Mouse (Mus musculus): ENCODE data around the gene Prame. TPM values are rescaled to one million over a fixed set of nuclear protein-coding genes. Genes with fewer than 3 reads are reported as not detected.

Gene Prame
- polyA plus RNA-seq (2017; shearing (Covaris generic)) = not detected

DNA sequence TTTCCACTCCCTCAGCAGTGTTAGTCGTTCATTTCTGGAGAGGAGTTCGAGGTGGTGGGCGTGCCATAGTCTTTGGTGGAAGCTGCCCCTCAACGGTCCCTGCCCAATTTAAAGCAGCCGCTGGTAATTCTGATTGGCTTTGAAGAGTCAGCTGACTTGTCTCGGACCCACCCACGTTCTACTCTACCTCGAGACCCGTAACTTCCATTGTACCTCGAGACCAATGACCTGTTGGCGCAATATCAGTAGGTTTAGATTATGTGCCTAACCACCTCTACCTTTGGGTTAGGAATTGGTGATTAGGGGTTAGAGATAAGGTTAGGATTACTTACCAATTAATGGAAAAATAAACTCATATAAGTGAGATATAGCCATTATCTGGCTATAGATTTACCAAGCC is at the start of gene Prame:
TSS of gene Prame (minus strand) at position 101 of the 400 bp plus-strand sequence.

DNA sequence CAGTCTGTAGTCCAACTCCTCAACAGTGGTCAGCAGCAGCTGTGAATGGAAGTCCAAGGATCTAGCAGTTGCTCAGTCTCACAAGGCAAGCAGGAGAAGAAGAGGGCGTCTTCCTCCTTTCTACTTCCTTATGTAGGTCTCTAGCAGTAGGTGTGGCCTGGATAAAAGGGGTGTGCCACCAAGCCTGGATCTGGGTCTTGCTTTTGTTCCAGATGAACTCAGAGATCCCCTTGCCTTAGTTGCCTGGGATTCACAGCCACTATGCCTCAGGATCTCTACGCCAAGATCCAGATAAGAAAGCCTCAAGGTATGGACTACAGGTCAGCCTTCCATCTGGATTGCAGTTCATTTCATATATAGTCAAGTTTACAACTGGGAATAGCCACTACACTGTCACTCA is 28.8 kb downstream of the Prame start, which contains the start of gene Nxf7:
TSS of gene Nxf7 (minus strand) at position 101 of the 400 bp plus-strand sequence.

Other genes with a start within 250 kb of the Prame start
- under 1 TPM in 1 of 2 experiments, not detected in 1; 0.08 TPM for gene Gm7903, start 193.9 kb downstream of the Prame start, polyA plus RNA-seq (2017; shearing (Covaris generic))
- under 1 TPM in 1 of 2 experiments, not detected in 1; 0.13 TPM for gene AV320801, start 133.1 kb downstream of the Prame start, polyA plus RNA-seq (2017; shearing (Covaris generic))
- gene Nxf7, start 28.9 kb downstream of the Prame start, polyA plus RNA-seq (2017; shearing (Covaris generic)) = not detected
- not detected for gene Tcp11x2, start 66.1 kb upstream of the Prame start, polyA plus RNA-seq (2017; shearing (Covaris generic))
- not detected for gene Tmsb15a, start 97.6 kb upstream of the Prame start, polyA plus RNA-seq (2017; shearing (Covaris generic))
- gene Armcx5, start 115.0 kb upstream of the Prame start, polyA plus RNA-seq (2017; shearing (Covaris generic)) = 10 to 100 TPM; 12.7 to 13.9 TPM
- gene Gprasp1, start 115.0 kb upstream of the Prame start, polyA plus RNA-seq (2017; shearing (Covaris generic)) = 10 to 100 TPM; 38.6 to 43.3 TPM
- gene Bhlhb9, start 169.9 kb upstream of the Prame start, polyA plus RNA-seq (2017; shearing (Covaris generic)) = 10 to 100 TPM; 21.3 to 29.4 TPM
- 10 to 100 TPM; 20.0 to 22.3 TPM for gene Gprasp2, start 211.3 kb upstream of the Prame start, polyA plus RNA-seq (2017; shearing (Covaris generic))